Mouse (Mus musculus): ENCODE measurements at regions not wholly inside any gene's neighbourhood (a gene's known extent, or its start where the extent isn't known, plus 50 kb on each side); places are given as distances from the start of the nearest gene placed in this dataset.

- in situ Hi-C loops (cut with MboI; ENCODE audit: low pct_unique_long_range_greater_than_20kb), result no loop called here
- POLR2A ChIA-PET, result no interaction called here
- no peak for TF ChIP-seq CTCF (IDR thresholded peaks at IDR 0.05)
- ATAC-seq (no peak), DNase-seq (ENCODE audit: low read depth, low spot score) (no peak)
- CTCF ChIA-PET, result interaction anchor here (1.2 to 1.5 kb wide), 2 partner anchors 10 to 13 kb away, joined by 3 read pairs; no protein-coding TSS in a partner anchor
- no peaks in the 10 kb centered on the region for H3K27me3 ChIP-seq
Measured at GRCm38 (mm10) chr16:44630426-44630825, 71.7 kb upstream of the Boc start.

GRCm38 (mm10) chr16:44629296-44630275 is 70.9 kb upstream of the Boc start:
- in situ Hi-C loops (cut with MboI; ENCODE audit: low pct_unique_long_range_greater_than_20kb), result no loop called here
- CTCF ChIA-PET, result interaction anchor here (1.1 to 1.2 kb wide), 2 partner anchors 10 to 14 kb away, joined by 3 read pairs; no protein-coding TSS in a partner anchor
- H3K27me3 ChIP-seq, result no peaks in the 10 kb centered on the region
- no peak for TF ChIP-seq CTCF (IDR thresholded peaks at IDR 0.05)
- DNase-seq (ENCODE audit: low read depth, low spot score) (no peak), ATAC-seq (no peak)
- POLR2A ChIA-PET, result interaction anchor here (0.5 kb wide), 1 partner anchor 149 kb away, joined by 3 read pairs; no protein-coding TSS in a partner anchor

- peaks cover 12% of the 10 kb centered on the region for H3K27me3 ChIP-seq
- in situ Hi-C loops (cut with MboI; ENCODE audit: low pct_unique_long_range_greater_than_20kb), result no loop called here
- ChIA-PET CTCF (no interaction called here), POLR2A (no interaction called here)
- no peak for TF ChIP-seq CTCF (IDR thresholded peaks at IDR 0.05)
- ATAC-seq (no peak), DNase-seq (ENCODE audit: low read depth, low spot score) (no peak)
Measured at GRCm38 (mm10) chr16:44625871-44626293, 67.2 kb upstream of the Boc start.

GRCm38 (mm10) chr16:44625108-44625616 is 66.5 kb upstream of the Boc start:
- H3K27me3 ChIP-seq, result peaks cover 16% of the 10 kb centered on the region
- DNase-seq (ENCODE audit: low read depth, low spot score) (no peak), ATAC-seq (no peak)
- in situ Hi-C loops (cut with MboI; ENCODE audit: low pct_unique_long_range_greater_than_20kb), result no loop called here
- no peak for TF ChIP-seq CTCF (IDR thresholded peaks at IDR 0.05)
- ChIA-PET POLR2A (no interaction called here), CTCF (interaction anchor here (0.8 kb wide), 1 partner anchor 19 kb away, joined by 4 read pairs; no protein-coding TSS in a partner anchor)

- ATAC-seq, result no peak
- TF ChIP-seq CTCF (IDR thresholded peaks at IDR 0.05), result no peak
- in situ Hi-C loops (cut with MboI; ENCODE audit: low pct_unique_long_range_greater_than_20kb), result no loop called here
- POLR2A ChIA-PET, result no interaction called here
- CTCF ChIA-PET, result interaction anchor here (0.9 to 1.5 kb wide), 2 partner anchors 22 to 141 kb away, joined by 3 read pairs; no protein-coding TSS in a partner anchor
- peaks cover 19% of the 10 kb centered on the region for H3K27me3 ChIP-seq
- no peak for DNase-seq (ENCODE audit: low read depth, low spot score)
Measured at GRCm38 (mm10) chr16:44621573-44621972, 62.9 kb upstream of the Boc start.

GRCm38 (mm10) chr16:44620536-44620935 is 61.8 kb upstream of the Boc start:
- ATAC-seq (no peak), DNase-seq (ENCODE audit: low read depth, low spot score) (no peak)
- POLR2A ChIA-PET, result no interaction called here
- CTCF ChIA-PET, result no interaction called here
- peaks cover 19% of the 10 kb centered on the region for H3K27me3 ChIP-seq
- TF ChIP-seq CTCF (IDR thresholded peaks at IDR 0.05), result no peak
- in situ Hi-C loops (cut with MboI; ENCODE audit: low pct_unique_long_range_greater_than_20kb), result no loop called here

- CTCF ChIA-PET, result no interaction called here
- POLR2A ChIA-PET, result no interaction called here
- ATAC-seq (no peak), DNase-seq (ENCODE audit: low read depth, low spot score) (no peak)
- peaks cover 19% of the 10 kb centered on the region for H3K27me3 ChIP-seq
- in situ Hi-C loops (cut with MboI; ENCODE audit: low pct_unique_long_range_greater_than_20kb), result no loop called here
- TF ChIP-seq CTCF (IDR thresholded peaks at IDR 0.05), result no peak
Measured at GRCm38 (mm10) chr16:44619476-44620103, 60.9 kb upstream of the Boc start.

- ChIA-PET CTCF (interaction anchor here (0.8 to 1.2 kb wide), 2 partner anchors 10 to 14 kb away, joined by 3 read pairs; no protein-coding TSS in a partner anchor), POLR2A (no interaction called here)
- H3K27me3 ChIP-seq, result peaks cover 6% of the 10 kb centered on the region
- DNase-seq (ENCODE audit: low read depth, low spot score), result no peak
- no peak for ATAC-seq
- TF ChIP-seq CTCF (IDR thresholded peaks at IDR 0.05), result no peak
- in situ Hi-C loops (cut with MboI; ENCODE audit: low pct_unique_long_range_greater_than_20kb), result no loop called here
Measured at GRCm38 (mm10) chr16:44617041-44617440, 58.3 kb upstream of the Boc start.

GRCm38 (mm10) chr16:44616376-44616775 is 57.7 kb upstream of the Boc start:
- peaks cover 6% of the 10 kb centered on the region for H3K27me3 ChIP-seq
- no peak for DNase-seq (ENCODE audit: low read depth, low spot score)
- ATAC-seq, result no peak
- POLR2A ChIA-PET, result no interaction called here
- no peak for TF ChIP-seq CTCF (IDR thresholded peaks at IDR 0.05)
- in situ Hi-C loops (cut with MboI; ENCODE audit: low pct_unique_long_range_greater_than_20kb), result no loop called here
- CTCF ChIA-PET, result no interaction called here

- TF ChIP-seq CTCF (IDR thresholded peaks at IDR 0.05), result no peak
- CTCF ChIA-PET, result no interaction called here
- POLR2A ChIA-PET, result interaction anchor here (0.6 kb wide), 1 partner anchor 40 kb away, joined by 4 read pairs; no protein-coding TSS in a partner anchor
- no peak for ATAC-seq
- DNase-seq (ENCODE audit: low read depth, low spot score), result no peak
- H3K27me3 ChIP-seq, result peaks cover 6% of the 10 kb centered on the region
- in situ Hi-C loops (cut with MboI; ENCODE audit: low pct_unique_long_range_greater_than_20kb), result no loop called here
Measured at GRCm38 (mm10) chr16:44615878-44616206, 57.1 kb upstream of the Boc start.
